Mouse (Mus musculus) left cerebral cortex, adult 2 months (tissue): Measurements from ENCODE around the gene Bri3. TPM values are rescaled to one million over a fixed set of nuclear protein-coding genes. Genes with fewer than 3 reads are reported as not detected.

Experiments used
- DNase-seq, 2 experiments: peaks; one replicate each; pipeline ENCODE4 v3.0.0; 2021 to 2022; ENCODE audit warnings: low spot score in 2 of 2, mixed read lengths in 1 of 2; ENCODE audit errors: extremely low spot score in 1 of 2
- H3K27ac ChIP-seq: fragments of 200-600 bp; 2 replicates; pipeline ENCODE4 v1.8.1; 2022
- H3K4me3 ChIP-seq: fragments of 200-600 bp; 2 replicates; pipeline ENCODE4 v1.8.1; 2022
- CTCF ChIP-seq: fragments of 200-600 bp; IDR thresholded peaks from 2 replicates; pipeline ENCODE4 v1.8.1; 2022; ENCODE audit warnings: antibody characterized with exemption, mild to moderate bottlenecking, moderate library complexity
- intact Hi-C: fragments of 180-260 bp; cut with DNase I; formaldehyde crosslinking; loops from one replicate; pipeline ENCODE4 v1.15.1; 2025
- total RNA-seq, 2 experiments: library from RNA; stranded (reverse); gene quantifications; 2 replicates each; pipeline ENCODE4 v1.2.3; 2021

The Bri3 gene
- total RNA-seq, 2 experiments from 2014 or later = 65.5 to 72.7 TPM

DNA sequence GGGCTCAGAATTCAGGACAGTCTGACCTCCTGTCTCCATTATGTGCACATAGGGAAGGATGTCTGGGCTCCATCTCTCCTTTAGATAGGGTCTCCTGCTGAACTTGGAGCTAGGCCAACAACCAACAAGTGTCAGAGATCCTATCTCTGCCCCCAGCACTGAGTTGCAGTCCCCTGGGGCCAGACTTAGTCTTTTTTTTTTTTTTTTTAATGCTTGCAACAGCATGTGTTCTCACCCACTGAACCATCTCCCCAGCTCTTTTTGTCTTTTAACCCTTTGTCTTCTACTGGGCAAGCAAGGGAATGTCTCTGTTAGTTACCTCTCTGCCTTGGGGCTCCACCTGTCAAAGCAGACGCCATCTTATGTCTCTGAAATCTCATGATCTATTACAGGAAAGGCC, 5.3 kb upstream of the Bri3 start:
- DNase-seq = no peak
- no peak for TF ChIP-seq CTCF
- Histone ChIP-seq H3K27ac (no peak overlapping the region), H3K4me3 (no peak overlapping the region)
- intact Hi-C loops = no loop called here

GRCm38 (mm10) chr5:144245592-144245991, 1.4 kb downstream of the Bri3 start:
- intact Hi-C loops = no loop called here
- Histone ChIP-seq H3K27ac (no peak overlapping the region), H3K4me3 (no peak overlapping the region)
- no peak for DNase-seq
- TF ChIP-seq CTCF = no peak

DNA sequence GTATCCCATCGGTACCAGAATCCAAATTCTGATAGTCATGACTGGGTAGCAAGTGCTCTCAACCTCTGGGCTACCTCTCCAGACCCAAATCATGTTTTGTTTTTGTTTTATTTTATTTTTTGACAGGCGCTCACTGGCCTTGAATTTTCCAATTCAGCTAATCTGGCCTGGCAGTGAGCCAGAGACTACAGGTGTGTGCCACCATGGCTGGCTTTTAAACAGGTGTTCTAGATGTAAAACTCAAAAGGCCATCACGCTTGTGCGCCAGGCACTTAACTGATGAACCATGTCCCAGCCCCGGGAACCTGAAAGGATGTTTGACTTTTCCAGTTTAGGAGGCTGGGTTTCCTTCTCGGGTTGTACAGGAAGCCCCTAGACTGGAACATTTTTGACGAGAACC, 2.4 kb downstream of the Bri3 start:
- Histone ChIP-seq H3K27ac (no peak overlapping the region), H3K4me3 (no peak overlapping the region)
- DNase-seq = no peak
- no peak for TF ChIP-seq CTCF
- intact Hi-C loops = no loop called here

- Histone ChIP-seq H3K27ac (no peak overlapping the region), H3K4me3 (no peak overlapping the region)
- DNase-seq = no peak
- intact Hi-C loops = no loop called here
- no peak for TF ChIP-seq CTCF
Measured at GRCm38 (mm10) chr5:144247307-144247706, 3.1 kb downstream of the Bri3 start.

DNA sequence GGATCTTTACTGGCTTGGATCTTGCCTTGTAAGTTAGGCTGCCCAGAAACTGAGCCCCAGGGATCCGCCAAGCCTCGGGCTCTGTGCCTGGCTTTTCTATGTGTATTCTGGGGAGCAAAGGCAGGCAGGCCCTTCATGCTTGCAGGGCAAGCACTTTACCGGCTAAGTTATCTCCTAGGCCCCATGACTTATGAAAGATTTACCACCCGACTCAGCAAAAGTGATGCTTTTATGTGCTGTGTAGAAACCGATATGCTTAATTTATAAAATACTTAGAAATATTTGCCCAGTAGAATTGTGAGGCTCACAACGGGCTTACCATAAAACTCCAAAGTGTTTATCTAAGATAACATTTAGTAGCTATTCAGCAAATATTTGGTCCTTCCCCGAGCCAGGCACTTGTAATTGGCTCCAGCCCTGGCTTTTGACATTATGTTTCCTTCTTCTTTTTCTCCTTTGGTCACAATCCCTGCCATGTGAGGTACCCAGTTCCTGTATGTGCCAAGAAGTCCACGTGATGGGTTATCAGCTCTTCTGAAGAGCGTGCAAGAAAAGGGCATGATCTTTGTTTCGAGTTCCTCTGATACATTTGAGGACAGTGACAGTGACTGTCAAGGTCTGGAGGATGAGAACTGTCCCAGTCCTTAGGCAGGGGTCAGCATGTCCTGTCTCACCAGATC, 3.8 kb downstream of the Bri3 start:
- Histone ChIP-seq H3K27ac (no peak overlapping the region), H3K4me3 (no peak overlapping the region)
- no peak for DNase-seq
- intact Hi-C loops = no loop called here
- TF ChIP-seq CTCF = no peak

- TF ChIP-seq CTCF = peak; percentile 38
- H3K27ac ChIP-seq = no peak overlapping the region
- H3K4me3 ChIP-seq = no peak overlapping the region
- no peak for DNase-seq
- intact Hi-C loops = no loop called here
Measured at GRCm38 (mm10) chr5:144249871-144250270, 5.6 kb downstream of the Bri3 start.

DNA sequence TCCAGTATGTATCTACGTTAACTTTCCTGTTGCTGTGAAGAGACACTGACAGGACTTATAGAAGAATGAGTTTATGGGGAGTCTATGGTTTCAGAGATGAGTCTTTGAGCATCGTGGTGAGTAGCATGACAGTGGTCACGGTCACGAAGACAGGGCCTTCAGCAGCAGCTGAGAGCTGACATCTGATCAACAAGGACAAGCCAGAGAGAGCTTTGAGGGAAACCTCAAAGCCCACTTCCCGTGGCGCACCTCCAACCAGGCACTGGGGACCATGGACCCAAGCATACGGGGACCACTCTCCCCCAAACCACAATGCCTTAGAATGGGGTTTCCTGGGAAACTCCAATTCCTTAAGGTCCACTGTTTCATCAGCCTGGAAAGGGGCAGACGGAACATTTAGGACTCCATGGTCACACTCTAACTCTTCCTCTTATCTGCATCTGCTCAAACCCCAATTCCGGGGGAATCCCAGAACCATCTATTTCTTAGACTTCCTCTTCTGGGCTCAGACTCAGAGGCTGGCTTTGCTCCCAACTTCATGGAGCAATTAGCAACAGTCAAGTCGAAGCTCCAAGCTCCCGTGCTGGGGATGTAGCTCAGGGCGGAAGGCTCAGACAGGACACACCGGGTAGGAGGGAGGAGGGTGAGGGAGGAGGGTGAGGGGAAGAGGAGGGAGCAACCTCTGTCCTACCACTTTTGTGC, 7.8 kb downstream of the Bri3 start:
- no peak overlapping the region for H3K4me3 ChIP-seq
- no peak for DNase-seq
- intact Hi-C loops = no loop called here
- no peak for TF ChIP-seq CTCF
- no peak overlapping the region for H3K27ac ChIP-seq

DNA sequence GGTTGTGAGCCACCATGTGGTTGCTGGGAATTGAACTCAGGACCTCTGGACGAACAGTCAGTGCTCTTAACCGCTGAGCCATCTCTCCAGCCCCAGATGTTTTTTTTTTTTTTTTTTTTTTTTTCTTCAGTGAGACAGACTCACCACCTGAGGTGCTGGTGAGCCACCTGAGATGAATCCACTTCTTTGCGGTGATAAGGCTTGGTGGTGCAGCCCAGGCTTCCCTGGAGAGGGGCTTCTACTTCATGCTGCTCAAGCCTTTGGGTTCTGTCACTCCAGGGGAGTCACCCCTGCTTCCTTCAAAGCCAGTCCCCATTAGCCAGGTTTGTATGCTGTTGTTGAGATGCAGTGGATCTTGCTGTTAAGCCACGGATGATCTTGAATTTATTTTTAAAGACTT, 9.0 kb downstream of the Bri3 start:
- no peak for DNase-seq
- no peak for TF ChIP-seq CTCF
- H3K4me3 ChIP-seq = no peak overlapping the region
- intact Hi-C loops = no loop called here
- no peak overlapping the region for H3K27ac ChIP-seq

GRCm38 (mm10) chr5:144254122-144254810, 10.0 kb downstream of the Bri3 start:
- no peak for DNase-seq
- no peak for TF ChIP-seq CTCF
- peak overlapping the region; percentile 64 for H3K4me3 ChIP-seq
- intact Hi-C loops = no loop called here
- H3K27ac ChIP-seq = peak overlapping the region; percentile 87

DNA sequence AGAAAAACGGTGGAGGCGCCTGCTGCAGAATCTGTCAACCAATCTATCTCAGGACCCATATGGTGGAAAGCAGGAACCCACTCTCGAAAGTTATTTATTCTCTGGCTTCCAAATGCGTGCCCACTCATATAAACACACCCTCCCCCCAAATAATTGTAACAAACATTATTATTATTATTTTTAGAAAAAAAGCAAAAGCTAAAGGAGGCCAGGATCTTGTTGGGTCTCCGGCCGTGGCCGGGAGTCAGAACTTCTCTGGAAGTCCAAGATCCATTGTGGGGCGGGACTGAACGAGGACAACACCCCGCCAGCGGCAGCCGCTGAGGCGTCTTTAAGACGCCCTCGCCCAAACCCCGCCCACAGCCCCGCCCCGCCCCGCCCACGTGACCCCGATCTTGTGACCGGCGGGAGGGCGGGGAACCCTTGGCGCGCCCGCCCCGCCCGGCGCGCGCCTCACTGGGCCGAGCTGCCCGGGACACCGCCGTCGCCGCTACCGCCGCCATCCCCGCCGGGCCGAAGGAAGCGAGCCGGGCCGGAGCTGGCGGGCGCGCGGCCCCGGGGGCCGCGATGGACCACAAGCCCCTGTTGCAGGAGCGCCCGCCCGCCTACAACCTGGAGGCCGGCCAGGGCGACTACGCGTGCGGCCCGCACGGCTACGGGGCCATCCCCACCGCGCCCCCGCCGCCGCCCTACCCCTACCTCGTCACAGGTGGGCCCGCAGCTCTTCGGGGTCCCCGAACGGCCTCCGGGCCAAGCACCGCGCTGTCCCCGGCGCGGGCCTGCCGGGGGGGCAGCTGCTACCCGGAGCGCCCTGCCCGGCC, 10.8 kb downstream of the Bri3 start:
- DNase-seq = peak; percentile 82 to 85
- TF ChIP-seq CTCF = no peak
- intact Hi-C loops = loop anchor here (5.0 kb wide), 1 partner anchor 33 kb away; the partner anchor contains the start of gene Tecpr1
- Histone ChIP-seq H3K4me3 (peak overlapping the region; percentile 64), H3K27ac (peak overlapping the region; percentile 87)

DNA sequence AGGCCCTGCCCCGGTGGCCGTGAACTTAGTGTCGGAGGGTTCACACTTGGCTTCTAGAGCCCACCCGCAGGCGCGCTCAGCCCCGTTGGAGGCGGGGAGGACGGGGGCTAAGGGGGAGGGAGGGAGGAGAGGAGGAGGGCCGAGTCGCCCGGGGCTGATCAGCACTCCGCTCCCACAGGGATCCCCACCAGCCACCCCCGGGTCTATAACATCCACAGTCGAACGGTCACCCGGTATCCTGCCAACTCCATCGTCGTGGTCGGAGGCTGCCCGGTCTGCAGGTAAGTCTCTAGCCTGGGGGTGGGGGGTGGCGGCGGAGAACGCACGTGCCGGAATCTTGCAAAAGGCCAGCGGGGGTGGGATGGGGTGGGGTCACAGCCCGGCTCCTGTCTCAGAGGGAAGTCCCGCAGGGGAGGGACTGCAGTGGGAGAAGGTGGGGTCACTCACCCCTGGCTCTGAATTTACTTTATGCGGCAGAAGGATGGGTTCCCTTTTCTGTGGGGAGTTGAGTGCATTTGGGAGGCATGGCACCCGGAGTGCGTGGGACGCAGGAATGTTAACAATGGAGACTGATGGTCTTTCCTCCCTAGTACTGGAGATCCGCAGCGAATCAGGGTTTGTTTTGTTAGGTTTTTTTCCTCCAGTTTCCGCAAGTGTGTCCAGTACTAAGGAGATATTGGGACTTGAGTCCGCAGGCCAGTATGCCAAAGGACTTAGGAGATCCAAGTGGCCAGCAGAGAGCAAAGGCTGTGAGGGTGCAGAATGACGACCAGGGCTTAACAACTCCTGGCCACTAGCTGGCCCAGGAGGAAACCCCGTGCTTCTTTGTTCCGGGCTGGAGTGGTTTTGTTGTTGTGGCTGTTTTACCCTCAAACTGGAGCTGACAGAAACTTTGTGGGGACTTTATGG, 11.6 kb downstream of the Bri3 start:
- Histone ChIP-seq H3K4me3 (peak overlapping the region; percentile 64), H3K27ac (peak overlapping the region; percentile 87)
- no peak; the same call in 1 of the 2 replicates for TF ChIP-seq CTCF
- peak; percentile 33 to 44 for DNase-seq
- intact Hi-C loops = loop anchor here (5.0 kb wide), 1 partner anchor 34 kb away; the partner anchor contains the start of gene Tecpr1
